Mouse (Mus musculus): ENCODE measurements around the gene Ptpn7. TPM values are rescaled to one million over a fixed set of nuclear protein-coding genes. Genes with fewer than 3 reads are reported as not detected.
A peak's percentile ranks its signal among the peaks of the same experiment; 100 is the strongest.

The Ptpn7 gene
- polyA plus RNA-seq, 1 experiment from 2014 or later, result 5.0 TPM

- Histone ChIP-seq H3K9me3 (no peaks in the 10 kb centered on the region), H3K4me1 (peaks cover 18% of the 10 kb centered on the region), H3K4me3 (no peak overlapping the region), H3K27me3 (ENCODE audit: insufficient read depth, poor library complexity, severe bottlenecking) (peaks cover 45% of the 10 kb centered on the region), H3K27ac (0 out of 2 replicates have a peak overlapping the region, but pooled peaks have one; percentile 19), H3K36me3 (no peaks in the 10 kb centered on the region)
- 60% methylated on average over 10 of the region's 10 CpGs for WGBS
- no peak for DNase-seq (ENCODE audit: low spot score)
Measured at GRCm38 (mm10) chr1:135170299-135170698, 37.8 kb downstream of the Ptpn7 start.

GRCm38 (mm10) chr1:135171202-135171601 is 38.7 kb downstream of the Ptpn7 start:
- Histone ChIP-seq H3K27ac (no peak overlapping the region), H3K36me3 (no peaks in the 10 kb centered on the region), H3K4me1 (peaks cover 18% of the 10 kb centered on the region), H3K4me3 (no peak overlapping the region), H3K9me3 (no peaks in the 10 kb centered on the region), H3K27me3 (ENCODE audit: insufficient read depth, poor library complexity, severe bottlenecking) (peaks cover 39% of the 10 kb centered on the region)
- DNase-seq (ENCODE audit: low spot score), result no peak
- 78% methylated on average over 7 of the region's 7 CpGs for WGBS

GRCm38 (mm10) chr1:135171984-135172383 is 39.5 kb downstream of the Ptpn7 start:
- Histone ChIP-seq H3K4me1 (peaks cover 18% of the 10 kb centered on the region), H3K4me3 (no peak overlapping the region), H3K36me3 (no peaks in the 10 kb centered on the region), H3K27me3 (ENCODE audit: insufficient read depth, poor library complexity, severe bottlenecking) (peaks cover 31% of the 10 kb centered on the region), H3K9me3 (no peaks in the 10 kb centered on the region), H3K27ac (no peak overlapping the region)
- WGBS, result 48% methylated on average over 6 of the region's 6 CpGs
- no peak for DNase-seq (ENCODE audit: low spot score)

- Histone ChIP-seq H3K27ac (no peak overlapping the region), H3K4me1 (peaks cover 12% of the 10 kb centered on the region), H3K9me3 (no peaks in the 10 kb centered on the region), H3K27me3 (ENCODE audit: insufficient read depth, poor library complexity, severe bottlenecking) (peaks cover 23% of the 10 kb centered on the region), H3K4me3 (no peak overlapping the region), H3K36me3 (no peaks in the 10 kb centered on the region)
- DNase-seq (ENCODE audit: low spot score), result no peak
- WGBS, result 88% methylated on average over 6 of the region's 6 CpGs
Measured at GRCm38 (mm10) chr1:135173311-135173710, 40.8 kb downstream of the Ptpn7 start.

- WGBS, result 80% methylated on average over 3 of the region's 3 CpGs
- Histone ChIP-seq H3K9me3 (no peaks in the 10 kb centered on the region), H3K4me3 (no peak overlapping the region), H3K27ac (no peak overlapping the region), H3K36me3 (no peaks in the 10 kb centered on the region), H3K27me3 (ENCODE audit: insufficient read depth, poor library complexity, severe bottlenecking) (peaks cover 25% of the 10 kb centered on the region), H3K4me1 (peaks cover 3% of the 10 kb centered on the region)
- no peak for DNase-seq (ENCODE audit: low spot score)
Measured at GRCm38 (mm10) chr1:135175176-135175575, 42.7 kb downstream of the Ptpn7 start.

- Histone ChIP-seq H3K27me3 (ENCODE audit: insufficient read depth, poor library complexity, severe bottlenecking) (peaks cover 40% of the 10 kb centered on the region), H3K9me3 (no peaks in the 10 kb centered on the region), H3K4me3 (no peak overlapping the region), H3K36me3 (no peaks in the 10 kb centered on the region), H3K4me1 (peaks cover 10% of the 10 kb centered on the region), H3K27ac (no peak overlapping the region)
- WGBS, result 91% methylated on average over 3 of the region's 3 CpGs
- no peak for DNase-seq (ENCODE audit: low spot score)
Measured at GRCm38 (mm10) chr1:135177724-135178123, 45.2 kb downstream of the Ptpn7 start.

- Histone ChIP-seq H3K4me1 (peaks cover 21% of the 10 kb centered on the region), H3K9me3 (no peaks in the 10 kb centered on the region), H3K27ac (no peak overlapping the region), H3K36me3 (no peaks in the 10 kb centered on the region), H3K27me3 (ENCODE audit: insufficient read depth, poor library complexity, severe bottlenecking) (peaks cover 43% of the 10 kb centered on the region), H3K4me3 (no peak overlapping the region)
- no peak for DNase-seq (ENCODE audit: low spot score)
- 81% methylated on average over 7 of the region's 7 CpGs for WGBS
Measured at GRCm38 (mm10) chr1:135178863-135179262, 46.4 kb downstream of the Ptpn7 start.

- Histone ChIP-seq H3K9me3 (no peaks in the 10 kb centered on the region), H3K4me3 (no peak overlapping the region), H3K4me1 (peaks cover 27% of the 10 kb centered on the region), H3K27ac (no peak overlapping the region), H3K27me3 (ENCODE audit: insufficient read depth, poor library complexity, severe bottlenecking) (peaks cover 51% of the 10 kb centered on the region), H3K36me3 (no peaks in the 10 kb centered on the region)
- 63% methylated on average over 10 of the region's 10 CpGs for WGBS
- DNase-seq (ENCODE audit: low spot score), result no peak
Measured at GRCm38 (mm10) chr1:135180830-135181229, 48.3 kb downstream of the Ptpn7 start.

GRCm38 (mm10) chr1:135181275-135181674 is 48.8 kb downstream of the Ptpn7 start:
- H3K4me3 ChIP-seq, result no peak overlapping the region
- 70% methylated on average over 4 of the region's 4 CpGs for WGBS
- H3K4me1 ChIP-seq, result peaks cover 27% of the 10 kb centered on the region
- H3K27me3 ChIP-seq (ENCODE audit: insufficient read depth, poor library complexity, severe bottlenecking), result peaks cover 55% of the 10 kb centered on the region
- H3K9me3 ChIP-seq, result no peaks in the 10 kb centered on the region
- no peaks in the 10 kb centered on the region for H3K36me3 ChIP-seq
- no peak for DNase-seq (ENCODE audit: low spot score)
- no peak overlapping the region for H3K27ac ChIP-seq

GRCm38 (mm10) chr1:135181880-135182623 is 49.6 kb downstream of the Ptpn7 start:
- Histone ChIP-seq H3K9me3 (no peaks in the 10 kb centered on the region), H3K4me1 (peaks cover 32% of the 10 kb centered on the region), H3K27ac (no peak overlapping the region), H3K36me3 (no peaks in the 10 kb centered on the region), H3K4me3 (no peak overlapping the region), H3K27me3 (ENCODE audit: insufficient read depth, poor library complexity, severe bottlenecking) (peaks cover 63% of the 10 kb centered on the region)
- DNase-seq (ENCODE audit: low spot score), result no peak
- WGBS, result 84% methylated on average over 8 of the region's 8 CpGs

GRCm38 (mm10) chr1:135182975-135183374 is 50.5 kb downstream of the Ptpn7 start:
- Histone ChIP-seq H3K4me3 (no peak overlapping the region), H3K4me1 (peaks cover 32% of the 10 kb centered on the region), H3K27me3 (ENCODE audit: insufficient read depth, poor library complexity, severe bottlenecking) (peaks cover 70% of the 10 kb centered on the region), H3K9me3 (no peaks in the 10 kb centered on the region), H3K27ac (no peak overlapping the region), H3K36me3 (no peaks in the 10 kb centered on the region)
- WGBS, result 56% methylated on average over 3 of the region's 3 CpGs
- DNase-seq (ENCODE audit: low spot score), result no peak

- Histone ChIP-seq H3K9me3 (no peaks in the 10 kb centered on the region), H3K27me3 (ENCODE audit: insufficient read depth, poor library complexity, severe bottlenecking) (peaks cover 70% of the 10 kb centered on the region), H3K4me1 (peaks cover 32% of the 10 kb centered on the region), H3K27ac (no peak overlapping the region), H3K4me3 (no peak overlapping the region), H3K36me3 (no peaks in the 10 kb centered on the region)
- 71% methylated on average over 3 of the region's 4 CpGs for WGBS
- no peak for DNase-seq (ENCODE audit: low spot score)
Measured at GRCm38 (mm10) chr1:135183448-135183847, 50.9 kb downstream of the Ptpn7 start.

GRCm38 (mm10) chr1:135183941-135184570 is 51.6 kb downstream of the Ptpn7 start:
- Histone ChIP-seq H3K4me1 (peaks cover 32% of the 10 kb centered on the region), H3K36me3 (no peaks in the 10 kb centered on the region), H3K4me3 (no peak overlapping the region), H3K27me3 (ENCODE audit: insufficient read depth, poor library complexity, severe bottlenecking) (peaks cover 64% of the 10 kb centered on the region), H3K27ac (no peak overlapping the region), H3K9me3 (no peaks in the 10 kb centered on the region)
- no peak for DNase-seq (ENCODE audit: low spot score)
- 46% methylated on average over 11 of the region's 11 CpGs for WGBS
